Mouse (Mus musculus): ENCODE measurements around the gene Plin4.
"Not testable (repeated sequence)": the region's sequence is repeated elsewhere in the genome, so short reads cannot be mapped to it uniquely, and the experiment has no call there.

Plin4 gene

GRCm38 (mm10) chr17:56065715-56066114, 43.9 kb downstream of the Plin4 start:
- DNase-seq (ENCODE audit: low read depth in 1 of 2, low spot score in 2 of 2): not testable (repeated sequence)

- no peak for DNase-seq (ENCODE audit: low read depth in 1 of 2, low spot score in 2 of 2)
Measured at GRCm38 (mm10) chr17:56062081-56062480, 47.5 kb downstream of the Plin4 start.

DNA sequence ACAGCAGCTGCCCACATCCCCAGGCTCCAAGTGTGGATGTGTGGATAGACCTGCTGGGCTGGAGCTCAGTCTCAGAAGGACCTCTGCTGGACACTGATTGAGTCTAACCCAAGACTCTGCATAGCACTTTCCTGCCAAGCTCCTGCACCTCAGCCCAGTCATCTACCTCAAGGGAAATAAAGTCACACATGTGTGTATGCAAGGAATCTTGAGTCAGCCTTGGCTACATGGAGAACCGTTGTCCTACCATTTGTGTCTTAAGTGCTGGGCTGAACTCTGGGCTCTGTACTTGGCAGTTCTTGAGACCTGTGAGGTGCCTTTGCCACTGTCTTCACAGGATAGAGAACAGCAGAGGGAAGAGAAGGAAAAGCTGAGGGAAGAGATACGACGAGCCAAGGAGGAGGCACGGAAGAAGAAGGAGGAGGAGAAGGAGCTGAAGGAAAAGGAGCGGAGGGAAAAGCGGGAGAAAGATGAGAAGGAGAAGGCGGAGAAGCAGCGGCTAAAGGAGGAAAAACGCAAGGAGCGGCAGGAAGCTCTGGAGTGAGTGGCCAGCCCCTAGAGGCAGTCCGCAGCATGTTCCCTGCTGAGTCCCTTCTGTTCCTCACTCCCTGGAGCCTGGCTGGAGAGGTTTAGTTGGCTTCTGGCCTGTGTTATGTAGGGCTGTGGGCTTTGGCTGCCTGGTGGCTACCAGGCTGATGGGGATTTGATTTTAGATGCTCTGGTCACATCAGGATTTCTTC, 52.1 kb downstream of the Plin4 start:
- no peak for DNase-seq (ENCODE audit: low read depth in 1 of 2, low spot score in 2 of 2)

- no peak for DNase-seq (ENCODE audit: low read depth in 1 of 2, low spot score in 2 of 2)
Measured at GRCm38 (mm10) chr17:56055945-56056678, 53.5 kb downstream of the Plin4 start.

DNA sequence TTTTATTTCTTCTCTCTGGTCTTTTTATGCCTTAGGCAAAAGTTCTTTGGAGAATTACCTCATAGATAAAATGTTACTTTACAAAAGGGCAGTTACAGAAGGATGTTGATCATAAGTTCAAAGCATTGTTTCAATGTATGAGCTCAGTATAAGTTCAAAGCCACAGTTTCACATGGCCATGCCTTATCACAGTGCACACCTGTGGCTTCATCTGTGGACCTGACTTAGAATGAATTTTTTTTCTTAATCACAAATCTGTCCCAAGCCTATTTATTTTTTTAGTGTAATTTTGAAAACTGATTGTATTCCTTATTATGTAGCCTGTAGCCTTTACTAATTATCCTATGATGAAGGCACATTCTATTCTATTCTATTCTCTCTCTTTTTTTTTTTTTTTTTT, 54.7 kb downstream of the Plin4 start:
- DNase-seq (ENCODE audit: low read depth in 1 of 2, low spot score in 2 of 2): no peak

GRCm38 (mm10) chr17:56051369-56051768, 58.2 kb downstream of the Plin4 start:
- no peak for DNase-seq (ENCODE audit: low read depth in 1 of 2, low spot score in 2 of 2)

Measured in monocyte, adult 2 months (primary cell).